Mouse (Mus musculus): ENCODE results near the gene Gata5. TPM values are rescaled to one million over a fixed set of nuclear protein-coding genes. Genes with fewer than 3 reads are reported as not detected.

Gene Gata5
- total RNA-seq, 2 experiments from 2014 or later, result 0.45 to 0.65 TPM

Other genes with a start within 250 kb of the Gata5 start
- gene Hrh3, start 230.2 kb downstream of the Gata5 start, total RNA-seq (2021), result under 1 TPM; 0.28 to 0.48 TPM
- 10 to 100 TPM; 35.1 to 37.2 TPM for gene Osbpl2, start 215.4 kb downstream of the Gata5 start, total RNA-seq (2021)
- gene Adrm1, start 163.2 kb downstream of the Gata5 start, total RNA-seq (2021), result 100 to 1,000 TPM; 128 to 136 TPM
- 10 to 100 TPM; 47.5 to 66.5 TPM for gene Lama5, start 108.8 kb downstream of the Gata5 start, total RNA-seq (2021)
- 1,000 to 10,000 TPM; 1,005 to 1,051 TPM for gene Rps21, start 77.3 kb downstream of the Gata5 start, total RNA-seq (2021)
- gene Cables2, start 61.2 kb downstream of the Gata5 start, total RNA-seq (2021), result 10 to 100 TPM; 19.8 to 21.2 TPM
- not detected for gene Rbbp8nl, start 44.8 kb downstream of the Gata5 start, total RNA-seq (2021)
- under 1 TPM; 0.59 TPM for gene Slco4a1, start 121.5 kb upstream of the Gata5 start, total RNA-seq (2021)
- gene Ntsr1, start 165.3 kb upstream of the Gata5 start, total RNA-seq (2021), result under 1 TPM; 0.25 to 0.73 TPM
- 10 to 100 TPM; 28.2 to 29.3 TPM for gene Mrgbp, start 246.6 kb upstream of the Gata5 start, total RNA-seq (2021)

Measured in adrenal gland, postnatal 4 days (tissue).